Mouse (Mus musculus) stomach, postnatal 0 days (tissue): ENCODE data around the gene Htra1.

ENCODE experiments used
- CTCF ChIP-seq: IDR thresholded peaks from 2 replicates; pipeline ENCODE4 v1.5.1; 2016; ENCODE audit warnings: antibody characterized with exemption, low read depth, mild to moderate bottlenecking, moderate library complexity
- EP300 ChIP-seq: optimal IDR thresholded peaks from 2 replicates; pipeline ENCODE3; 2016; ENCODE audit warnings: antibody characterized with exemption

GRCm38 (mm10) chr7:130951004-130951403, 15.1 kb downstream of the Htra1 start:
- TF ChIP-seq CTCF (no peak), EP300 (no peak)
